Mouse (Mus musculus) forebrain, embryonic 15.5 days (tissue): ENCODE results near the gene Gm4559. TPM values are rescaled to one million over a fixed set of nuclear protein-coding genes. Genes with fewer than 3 reads are reported as not detected.
"Not testable (repeated sequence)": the region's sequence is repeated elsewhere in the genome, so short reads cannot be mapped to it uniquely, and the experiment has no call there.

Experiments
- ATAC-seq: fragments of 200-750 bp; cut with Nextera tagmentation; replicated peaks from 2 replicates; pipeline ENCODE4 v1.8.0; 2017; ENCODE audit warnings: mild to moderate bottlenecking, moderate TSS enrichment, moderate library complexity
- H3K27ac ChIP-seq: fragments of 300-500 bp; sonication (generic); replicated peaks from 2 replicates; pipeline ENCODE4 v1.5.1; 2015; ENCODE audit warnings: mild to moderate bottlenecking, inconsistent platforms
- H3K27me3 ChIP-seq: fragments of 300-500 bp; sonication (generic); 2 replicates; pipeline ENCODE4 v1.6.1; 2015; ENCODE audit warnings: inconsistent platforms
- H3K36me3 ChIP-seq: fragments of 300-500 bp; sonication (generic); 2 replicates; pipeline ENCODE4 v1.6.1; 2015; ENCODE audit warnings: mild to moderate bottlenecking, inconsistent platforms
- H3K4me1 ChIP-seq: fragments of 300-500 bp; sonication (generic); 2 replicates; pipeline ENCODE4 v1.6.1; 2015; ENCODE audit warnings: inconsistent platforms
- H3K4me2 ChIP-seq: fragments of 300-500 bp; sonication (generic); replicated peaks from 2 replicates; pipeline ENCODE4 v1.6.1; 2015; ENCODE audit warnings: mild to moderate bottlenecking, inconsistent platforms
- H3K4me3 ChIP-seq: fragments of 300-500 bp; sonication (generic); 2 replicates; pipeline ENCODE4 v1.5.1; 2015; ENCODE audit warnings: mild to moderate bottlenecking, inconsistent platforms
- H3K9ac ChIP-seq: fragments of 300-500 bp; sonication (generic); replicated peaks from 2 replicates; pipeline ENCODE4 v1.6.1; 2015; ENCODE audit warnings: mild to moderate bottlenecking, inconsistent platforms
- H3K9me3 ChIP-seq: fragments of 300-500 bp; sonication (generic); 2 replicates; pipeline ENCODE4 v1.6.1; 2016; ENCODE audit warnings: inconsistent platforms
- WGBS: fragments of 180-500 bp; shearing (Covaris S2); methylation state at CpG from one replicate; pipeline ENCODE4 v1.1.7; 2015; ENCODE audit warnings: mixed read lengths; 5-methylcytosine and 5-hydroxymethylcytosine counted together
- polyA plus RNA-seq: library from polyadenylated mRNA; unstranded; fragments of >200 nt; fragmentation: Nextera tagmentation; extraction: Ambion mirVana; gene quantifications from 2 replicates; pipeline ENCODE4 v1.2.1, GENCODE M21; 2015

Gm4559 gene
- polyA plus RNA-seq, 1 experiment from 2014 or later, result not detected

DNA sequence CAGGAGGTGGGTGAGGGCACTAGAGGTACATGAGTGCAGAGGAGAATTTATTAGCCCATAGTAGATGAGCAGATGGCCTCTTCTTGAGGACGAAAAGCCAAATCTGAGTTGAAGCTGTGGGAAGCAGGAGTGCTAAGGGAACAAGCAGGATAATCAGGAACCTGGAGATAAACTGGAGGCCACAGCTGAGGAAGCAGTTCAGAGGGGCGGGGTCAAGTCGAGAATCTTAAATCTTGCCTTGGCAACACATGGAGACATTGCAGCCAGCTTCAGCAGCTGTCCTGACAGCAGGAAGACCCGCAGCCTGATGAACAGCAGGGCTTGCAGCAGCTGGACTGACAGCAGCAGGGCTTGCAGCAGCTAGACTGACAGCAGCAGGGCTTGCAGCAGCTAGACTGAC is 21.9 kb upstream of the Gm4559 start:
- H3K9me3 ChIP-seq, H3K4me2 ChIP-seq, H3K27me3 ChIP-seq, H3K27ac ChIP-seq, H3K9ac ChIP-seq, H3K4me1 ChIP-seq, H3K4me3 ChIP-seq, H3K36me3 ChIP-seq, ATAC-seq: not testable (repeated sequence)
- WGBS, result 40% methylated on average over 4 of the region's 4 CpGs

DNA sequence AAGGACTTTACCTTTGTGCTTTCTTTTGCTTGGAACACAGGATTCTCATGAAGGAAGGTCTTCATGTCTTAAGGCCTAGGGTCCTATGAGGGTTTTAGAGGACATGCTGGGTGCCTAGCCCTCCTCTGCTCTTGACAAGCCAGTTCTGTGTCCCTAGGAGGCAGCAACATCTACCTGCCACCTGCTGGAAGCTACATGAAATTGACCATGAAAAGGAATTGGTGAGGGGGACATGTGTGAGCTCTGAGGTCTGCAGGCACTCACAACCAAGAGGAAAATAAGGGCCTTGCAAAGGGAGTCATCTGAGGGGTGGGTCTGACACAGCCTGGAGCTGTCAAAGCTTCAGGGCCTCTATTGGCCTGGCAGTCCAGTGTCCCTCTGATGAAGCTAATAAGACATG is 21.3 kb upstream of the Gm4559 start:
- no peak overlapping the region for H3K9ac ChIP-seq
- H3K9me3 ChIP-seq, result no peaks in the 10 kb centered on the region
- no peak overlapping the region for H3K27ac ChIP-seq
- no peak for ATAC-seq
- no peak overlapping the region for H3K4me3 ChIP-seq
- no peaks in the 10 kb centered on the region for H3K36me3 ChIP-seq
- H3K4me2 ChIP-seq, result no peak overlapping the region
- H3K4me1 ChIP-seq, result no peaks in the 10 kb centered on the region
- H3K27me3 ChIP-seq, result no peaks in the 10 kb centered on the region; the same call in 1 of the 2 replicates

DNA sequence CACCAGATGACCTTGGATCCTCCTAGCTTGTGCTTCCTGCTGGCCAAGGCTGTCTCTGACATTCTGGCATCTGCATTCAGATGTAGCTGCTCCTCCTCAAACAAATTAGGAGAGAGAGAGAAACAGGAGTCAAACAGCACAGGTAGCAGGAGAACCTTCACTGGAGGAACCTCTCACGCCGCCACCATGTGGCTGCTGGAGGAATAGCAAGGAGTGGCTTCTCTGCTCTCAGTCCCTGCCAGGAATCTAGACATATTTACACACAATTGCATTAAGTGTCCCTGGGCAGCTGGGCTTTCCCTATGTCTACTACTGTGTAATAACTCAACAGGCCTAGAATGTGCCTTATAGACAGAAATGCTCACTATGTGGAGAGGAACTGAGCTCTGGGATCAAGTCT is 19.7 kb upstream of the Gm4559 start:
- 3% methylated on average over 2 of the region's 2 CpGs for WGBS
- not testable (repeated sequence) for H3K4me1 ChIP-seq, H3K9ac ChIP-seq, H3K27me3 ChIP-seq, H3K9me3 ChIP-seq, H3K36me3 ChIP-seq, H3K4me2 ChIP-seq, H3K4me3 ChIP-seq, ATAC-seq, H3K27ac ChIP-seq

DNA sequence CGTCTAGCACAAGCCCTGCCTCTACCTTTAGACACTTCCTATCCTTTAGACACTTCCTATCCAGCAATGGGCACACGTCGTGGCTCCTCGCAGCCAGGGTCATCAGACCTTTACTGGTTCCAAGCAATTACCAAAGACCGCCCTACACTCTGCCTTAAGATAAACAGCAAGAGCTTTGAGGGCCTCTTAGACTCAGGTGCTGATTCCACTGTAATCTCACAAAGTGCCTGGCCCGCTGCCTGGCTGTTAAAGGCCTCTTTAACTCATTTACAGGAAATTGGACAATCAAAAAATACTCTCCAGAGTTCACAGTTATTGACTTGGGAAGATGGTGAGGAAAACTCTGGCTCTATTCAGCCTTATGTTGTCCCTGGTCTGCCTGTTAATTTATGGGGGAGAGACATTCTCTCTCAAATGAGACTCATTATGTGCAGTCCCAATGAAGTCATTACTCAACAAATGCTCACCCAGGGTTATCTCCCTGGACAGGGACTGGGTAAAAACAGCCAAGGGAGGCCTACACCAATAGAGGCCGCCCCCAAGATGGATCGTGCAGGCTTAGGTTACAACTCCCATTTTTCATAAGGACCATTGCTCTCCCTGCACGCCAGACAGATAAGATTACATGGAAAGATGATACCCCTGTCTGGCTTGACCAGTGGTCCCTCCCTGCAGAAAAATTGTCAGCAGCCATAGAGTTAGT is 11.9 kb upstream of the Gm4559 start:
- H3K4me1 ChIP-seq, result peaks cover 15% of the 10 kb centered on the region
- not testable (repeated sequence) for ATAC-seq, H3K9me3 ChIP-seq, H3K4me3 ChIP-seq, H3K27ac ChIP-seq, H3K4me2 ChIP-seq, H3K9ac ChIP-seq, H3K36me3 ChIP-seq
- 85% methylated on average over 9 of the region's 9 CpGs for WGBS
- peaks cover 13% of the 10 kb centered on the region for H3K27me3 ChIP-seq

DNA sequence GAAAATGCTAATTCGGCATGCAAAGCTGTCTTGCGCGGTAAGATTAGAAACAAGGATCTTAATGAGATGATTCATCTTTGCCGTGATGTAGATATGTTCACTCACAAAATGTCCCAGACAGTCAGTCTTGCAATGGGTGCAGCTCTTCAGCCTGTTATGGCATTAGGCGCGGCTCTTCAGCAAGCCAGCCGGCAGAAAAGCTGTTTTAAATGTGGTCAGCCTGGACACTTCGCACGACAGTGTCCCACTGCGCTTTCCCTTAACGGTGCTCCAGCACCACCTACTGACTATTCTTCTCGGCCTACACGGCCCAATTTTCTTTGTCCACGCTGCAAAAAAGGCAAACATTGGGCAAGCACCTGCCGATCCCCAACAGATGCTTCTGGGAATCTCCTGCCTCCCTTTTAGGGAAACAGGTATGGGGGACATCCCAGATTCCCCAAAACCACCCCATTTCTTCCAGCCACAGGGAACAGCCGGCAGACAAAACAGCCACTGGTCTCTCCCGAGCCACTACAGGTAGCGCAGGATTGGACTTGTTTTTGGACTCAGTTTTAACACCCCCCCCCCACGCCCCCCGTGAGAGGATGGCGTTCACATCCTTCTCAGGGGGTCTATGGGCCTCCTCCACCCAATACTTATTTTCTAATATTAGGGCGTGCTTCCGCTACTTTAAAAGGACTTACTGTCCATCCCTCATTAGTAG is 11.1 kb upstream of the Gm4559 start:
- Histone ChIP-seq H3K27ac (peak overlapping the region; percentile 73), H3K9ac (peak overlapping the region; percentile 24; the same call in 1 of the 2 replicates), H3K4me1 (peaks cover 15% of the 10 kb centered on the region), H3K4me2 (peak overlapping the region; percentile 89), H3K4me3 (peak overlapping the region; percentile 63), H3K36me3 (no peaks in the 10 kb centered on the region), H3K9me3 (no peaks in the 10 kb centered on the region), H3K27me3 (peaks cover 13% of the 10 kb centered on the region)
- ATAC-seq, result peak; percentile 76
- 21% methylated on average over 23 of the region's 23 CpGs for WGBS

DNA sequence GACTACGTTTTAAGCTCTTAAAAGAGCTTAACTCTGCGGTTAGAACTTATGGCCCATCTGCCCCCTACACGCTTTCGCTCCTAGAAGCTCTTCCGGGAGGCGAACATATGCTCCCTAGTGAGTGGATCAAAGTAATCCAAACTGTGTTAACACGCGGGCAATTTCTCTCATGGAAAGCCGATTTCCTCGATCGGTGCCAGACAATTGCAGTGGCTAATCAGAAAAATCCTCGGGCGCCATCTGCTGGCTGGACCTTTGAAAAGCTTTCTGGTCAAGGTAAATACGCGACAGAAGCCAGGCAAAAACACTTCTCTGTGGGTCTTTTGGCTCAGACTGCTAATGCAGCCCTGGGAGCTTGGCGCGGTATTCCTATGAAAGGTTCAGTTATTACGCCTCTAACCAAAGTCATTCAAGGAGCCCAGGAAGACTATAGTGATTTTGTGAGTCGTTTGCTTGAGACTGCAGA is 10.5 kb upstream of the Gm4559 start:
- peak; percentile 91 for ATAC-seq
- peak overlapping the region; percentile 63 for H3K4me3 ChIP-seq
- H3K27me3 ChIP-seq, result peaks cover 13% of the 10 kb centered on the region
- H3K27ac ChIP-seq, result peak overlapping the region; percentile 73
- peak overlapping the region; percentile 58 for H3K9ac ChIP-seq
- no peaks in the 10 kb centered on the region for H3K36me3 ChIP-seq
- H3K4me1 ChIP-seq, result peaks cover 15% of the 10 kb centered on the region
- WGBS, result 0% methylated on average over 19 of the region's 19 CpGs
- H3K4me2 ChIP-seq, result peak overlapping the region; percentile 89
- H3K9me3 ChIP-seq, result no peaks in the 10 kb centered on the region

DNA sequence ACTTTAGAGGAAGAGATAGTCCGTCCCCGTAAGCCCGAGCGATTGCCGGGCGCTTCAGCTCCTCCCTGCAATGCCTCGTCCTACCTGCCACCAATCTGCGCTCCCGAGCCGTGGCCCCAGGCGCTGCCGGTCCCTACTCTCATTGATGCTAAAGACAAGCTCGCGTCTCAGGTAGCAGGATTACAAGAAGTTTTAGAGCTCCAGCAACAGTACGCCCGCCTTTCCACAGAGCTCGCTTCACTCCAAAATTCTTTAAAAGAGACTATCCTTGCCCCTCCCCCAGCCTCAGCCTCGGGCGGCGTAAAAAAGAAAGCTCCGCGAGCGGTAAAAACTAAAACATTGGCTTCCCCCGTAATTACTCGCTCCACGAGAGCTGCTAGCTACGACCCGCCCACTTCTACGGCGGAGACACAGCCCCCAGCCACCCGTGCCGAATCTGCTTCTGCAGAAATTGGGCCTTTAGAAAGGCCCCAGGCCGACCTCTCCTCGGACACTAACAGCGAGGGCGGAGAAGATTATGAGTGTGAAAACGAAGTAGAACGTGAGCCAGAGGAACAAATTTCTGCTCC is 9.9 kb upstream of the Gm4559 start:
- Histone ChIP-seq H3K36me3 (no peaks in the 10 kb centered on the region), H3K9me3 (no peaks in the 10 kb centered on the region), H3K4me3 (peak overlapping the region; percentile 63), H3K4me2 (peak overlapping the region; percentile 89), H3K27me3 (peaks cover 13% of the 10 kb centered on the region), H3K4me1 (peaks cover 15% of the 10 kb centered on the region), H3K27ac (peak overlapping the region; percentile 73), H3K9ac (peak overlapping the region; percentile 58)
- under 1% methylated on average over 38 of the region's 38 CpGs for WGBS
- peak; percentile 75 for ATAC-seq

DNA sequence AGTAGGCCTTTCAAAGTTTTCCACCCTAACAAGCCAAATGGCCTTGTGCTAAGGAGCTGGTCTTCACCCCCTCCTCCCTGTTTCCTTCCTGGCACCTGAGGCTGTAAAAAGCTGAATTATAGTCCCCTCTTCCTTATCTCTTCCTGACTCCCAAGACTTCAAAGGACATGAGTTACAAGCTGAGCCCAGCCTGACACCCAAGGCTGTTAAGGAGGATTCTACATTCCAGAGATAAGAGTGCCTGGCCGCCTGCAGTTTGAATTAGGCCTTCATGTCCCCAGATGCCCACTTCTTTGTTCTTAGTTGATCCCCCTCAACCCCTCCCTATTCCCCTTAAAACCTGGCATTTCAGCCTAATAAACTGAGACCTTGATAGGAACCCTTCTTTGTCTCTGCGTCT is 8.7 kb upstream of the Gm4559 start:
- not testable (repeated sequence) for H3K27ac ChIP-seq, H3K36me3 ChIP-seq, H3K4me3 ChIP-seq, H3K9ac ChIP-seq, H3K9me3 ChIP-seq, ATAC-seq, H3K4me2 ChIP-seq
- Histone ChIP-seq H3K4me1 (peaks cover 15% of the 10 kb centered on the region), H3K27me3 (peaks cover 13% of the 10 kb centered on the region)
- 21% methylated on average over 2 of the region's 2 CpGs for WGBS

DNA sequence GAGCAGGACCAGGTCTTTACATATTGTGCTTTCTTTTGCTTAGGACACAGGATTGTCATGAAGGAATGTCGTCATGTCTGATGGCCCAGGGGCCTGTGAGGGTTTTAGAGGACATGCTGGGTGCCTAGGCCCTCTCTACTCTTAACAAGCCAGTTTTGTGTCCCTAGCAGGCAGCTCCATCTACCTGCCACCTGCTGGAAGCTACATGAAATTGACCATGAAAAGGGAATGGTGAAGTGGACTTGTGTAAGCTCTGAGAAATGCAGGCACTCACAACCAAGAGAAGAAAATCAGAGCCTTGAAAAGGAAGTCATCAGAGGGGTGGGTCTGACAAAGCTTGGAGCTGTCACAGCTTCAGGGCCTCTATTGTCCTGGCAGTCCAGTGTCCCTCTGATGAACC is 5.1 kb upstream of the Gm4559 start:
- H3K27me3 ChIP-seq, result peaks cover 13% of the 10 kb centered on the region
- H3K4me2 ChIP-seq, H3K4me3 ChIP-seq, H3K36me3 ChIP-seq, H3K9me3 ChIP-seq, H3K4me1 ChIP-seq, ATAC-seq, H3K27ac ChIP-seq, H3K9ac ChIP-seq: not testable (repeated sequence)
- 68% methylated on average over 1 of the region's 1 CpGs for WGBS

DNA sequence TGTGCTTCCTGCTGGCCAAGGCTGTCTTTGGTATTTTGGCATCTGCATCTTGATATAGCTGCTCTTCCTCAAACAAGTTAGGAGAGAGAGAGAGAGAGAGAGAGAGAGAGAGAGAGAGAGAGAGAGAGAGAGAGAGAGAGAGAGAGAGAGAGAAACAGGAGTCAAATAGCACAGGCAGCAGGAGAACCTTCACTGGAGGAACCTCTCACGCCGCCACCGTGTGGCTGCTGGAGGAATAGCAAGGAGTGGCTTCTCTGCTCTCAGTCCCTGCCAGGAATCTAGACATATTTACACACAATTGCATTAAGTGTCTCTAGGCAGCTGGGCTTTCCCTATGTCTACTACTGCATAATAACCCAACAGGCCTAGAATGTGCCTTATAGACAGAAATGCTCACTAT is 4.0 kb upstream of the Gm4559 start:
- H3K4me2 ChIP-seq, H3K4me1 ChIP-seq, H3K9ac ChIP-seq, H3K4me3 ChIP-seq, ATAC-seq, H3K36me3 ChIP-seq, H3K27ac ChIP-seq, H3K9me3 ChIP-seq: not testable (repeated sequence)
- WGBS, result 0% methylated on average over 3 of the region's 3 CpGs
- H3K27me3 ChIP-seq, result peaks cover 12% of the 10 kb centered on the region

DNA sequence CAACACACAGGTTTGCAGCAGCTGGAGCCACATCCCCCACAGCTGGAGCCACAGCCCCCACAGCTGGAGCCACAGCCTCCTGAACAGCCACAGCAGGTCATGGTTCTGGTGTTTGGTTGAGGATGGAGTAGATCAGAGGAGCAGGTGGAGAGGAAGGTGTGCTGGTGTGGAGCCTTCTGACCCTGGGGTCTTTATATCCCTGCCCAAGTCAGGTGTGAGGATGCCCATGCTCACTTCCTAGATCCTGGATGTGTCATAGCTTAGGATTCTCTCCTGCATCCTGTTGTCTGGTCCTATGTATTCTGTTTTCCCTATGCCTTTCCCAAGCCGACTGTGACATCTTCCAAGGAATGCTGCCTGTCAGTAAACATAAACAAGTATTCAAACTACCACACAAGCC is 15.9 kb downstream of the Gm4559 start, which contains the start of gene Gm2431:
Gene Gm2431 (minus strand): TSS at position 101 of the 400 bp plus-strand sequence.
- not testable (repeated sequence) for H3K4me3 ChIP-seq, H3K36me3 ChIP-seq, H3K9ac ChIP-seq, H3K27me3 ChIP-seq, H3K27ac ChIP-seq, H3K4me2 ChIP-seq, H3K4me1 ChIP-seq, ATAC-seq, H3K9me3 ChIP-seq
- 56% methylated on average over 1 of the region's 1 CpGs for WGBS

DNA sequence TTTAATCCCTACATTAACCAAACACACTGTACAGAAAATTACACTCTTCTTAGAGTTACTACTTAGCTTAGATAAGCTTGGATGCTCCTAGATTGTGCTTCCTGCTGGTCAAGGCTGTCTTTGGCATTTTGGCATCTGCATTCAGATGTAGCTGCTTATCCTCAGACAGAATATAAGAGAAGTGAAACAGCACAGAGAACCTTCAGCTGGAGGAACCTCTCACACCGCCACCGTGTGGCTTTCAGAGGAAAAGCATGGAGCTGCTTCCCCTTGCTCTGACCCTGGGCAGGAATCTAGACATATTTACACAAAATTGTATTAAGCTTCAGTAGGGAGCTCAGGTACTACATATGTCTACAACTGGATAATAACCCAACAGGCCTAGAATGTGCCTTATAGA is 18.6 kb downstream of the Gm4559 start:
- Histone ChIP-seq H3K27me3 (no peaks in the 10 kb centered on the region), H3K4me2 (no peak overlapping the region), H3K27ac (no peak overlapping the region), H3K4me1 (no peaks in the 10 kb centered on the region), H3K9me3 (no peaks in the 10 kb centered on the region), H3K36me3 (no peaks in the 10 kb centered on the region), H3K4me3 (no peak overlapping the region), H3K9ac (no peak overlapping the region)
- ATAC-seq, result no peak
- WGBS, result 0% methylated on average over 2 of the region's 2 CpGs
